Mouse (Mus musculus): ENCODE measurements around the gene H1foo. TPM values are rescaled to one million over a fixed set of nuclear protein-coding genes. Genes with fewer than 3 reads are reported as not detected.

Gene H1foo
- not detected in 2 replicates for polyA plus RNA-seq (2012; rRNA removed)

DNA sequence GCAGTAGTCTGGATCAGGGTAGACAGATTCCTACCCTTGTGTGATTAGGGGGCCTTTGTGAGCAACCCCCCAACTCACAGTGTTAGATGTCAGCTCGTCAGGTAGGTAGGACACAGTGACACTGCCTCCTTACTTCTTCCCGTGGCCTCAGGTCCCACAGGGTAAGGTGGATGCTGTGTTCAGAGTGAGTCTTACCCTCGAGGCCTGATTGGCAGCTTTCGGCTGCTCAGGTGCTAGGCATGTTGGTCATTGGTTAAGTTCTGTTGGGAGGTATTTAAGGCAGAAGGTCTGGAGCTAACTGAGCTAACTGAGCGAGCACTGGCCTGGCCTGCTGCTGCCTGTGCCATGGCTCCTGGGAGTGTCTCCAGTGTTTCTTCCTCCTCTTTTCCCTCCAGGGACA lies at the start of gene H1foo:
Gene H1foo (plus strand): TSS at position 301 of the 400 bp plus-strand sequence.
- DNase-seq (ENCODE audit: low read depth): no peak
- no peak for TF ChIP-seq POLR2A (IDR thresholded peaks at IDR 0.05; ENCODE audit: borderline replicate concordance, extremely low read depth, insufficient read depth, insufficient read length, poor library complexity, severe bottlenecking)
- no peak for TF ChIP-seq CTCF (IDR thresholded peaks at IDR 0.05; ENCODE audit: borderline replicate concordance, extremely low read depth, insufficient read depth, insufficient read length)

DNA sequence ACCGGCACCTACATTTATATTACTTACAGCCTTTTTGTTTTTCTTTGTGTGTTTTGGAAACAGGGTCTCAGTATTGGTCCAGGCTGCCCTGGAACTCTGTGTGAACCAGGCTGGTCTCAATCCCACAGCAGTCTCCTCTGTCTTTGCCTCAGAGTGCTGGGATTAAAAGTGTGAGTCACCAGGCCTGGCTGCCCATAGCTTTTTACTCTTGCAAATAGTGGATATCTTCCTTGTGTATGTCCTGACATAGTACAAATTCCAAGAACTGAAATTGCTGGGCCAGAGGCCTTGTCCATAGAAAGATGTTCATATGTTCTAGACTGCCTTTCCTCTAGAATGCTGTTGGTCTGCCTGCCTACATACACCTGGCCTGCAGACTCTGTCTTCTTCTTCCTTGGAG lies 48.4 kb upstream of the H1foo start:
- no peak for DNase-seq (ENCODE audit: low read depth)
- TF ChIP-seq POLR2A (IDR thresholded peaks at IDR 0.05; ENCODE audit: borderline replicate concordance, extremely low read depth, insufficient read depth, insufficient read length, poor library complexity, severe bottlenecking) (no peak), CTCF (IDR thresholded peaks at IDR 0.05; ENCODE audit: borderline replicate concordance, extremely low read depth, insufficient read depth, insufficient read length) (no peak)

DNA sequence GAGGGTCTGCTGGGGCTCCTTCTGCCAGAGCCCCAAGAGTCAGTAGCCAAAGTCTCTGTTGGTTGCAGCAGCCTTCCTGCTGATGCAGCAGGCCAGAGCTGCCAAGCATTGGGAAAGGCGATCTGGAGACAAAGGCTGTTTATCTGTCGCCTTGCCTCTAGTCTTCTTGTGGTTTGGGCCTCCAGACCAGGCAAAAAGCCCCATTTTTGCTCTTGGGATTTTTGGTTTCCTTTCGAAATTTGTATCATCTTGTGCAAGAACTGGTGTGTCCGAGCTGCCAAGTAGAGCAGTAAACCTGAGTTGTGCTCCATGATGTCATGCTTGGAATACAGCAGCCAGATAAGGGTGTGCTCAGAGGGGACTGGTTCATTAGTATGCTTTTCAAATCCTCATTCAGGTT lies 47.6 kb upstream of the H1foo start:
- DNase-seq (ENCODE audit: low read depth): no peak

DNA sequence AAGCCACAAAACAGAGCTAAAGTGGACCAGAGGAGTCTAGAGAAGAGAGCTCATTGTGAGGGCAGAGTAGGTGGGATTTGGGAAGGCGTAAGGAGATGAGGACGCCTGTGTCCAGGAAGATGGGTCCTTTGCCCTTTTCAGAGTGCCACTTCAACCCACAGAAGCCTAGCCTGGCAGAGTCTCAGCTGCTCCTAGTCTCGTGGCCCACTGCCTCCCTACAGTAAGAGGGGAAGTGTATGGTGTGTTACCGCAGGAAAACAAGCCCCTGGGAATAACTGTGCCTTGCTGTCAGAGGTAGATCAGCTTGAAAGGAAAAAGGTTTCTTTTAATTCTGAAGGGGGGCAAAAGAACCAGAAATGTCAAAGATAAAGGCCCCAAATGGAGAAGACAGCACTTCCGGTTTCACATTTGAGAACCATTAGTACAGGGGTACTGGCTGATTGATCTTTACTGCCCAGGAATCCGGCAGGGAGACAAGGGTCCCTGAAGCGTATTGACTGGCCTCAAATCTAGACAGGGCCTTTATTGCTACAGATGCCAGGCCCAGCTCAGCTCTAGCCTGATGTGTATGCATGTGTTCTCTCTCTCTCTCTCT lies 46.7 kb upstream of the H1foo start:
- TF ChIP-seq POLR2A (IDR thresholded peaks at IDR 0.05; ENCODE audit: borderline replicate concordance, extremely low read depth, insufficient read depth, insufficient read length, poor library complexity, severe bottlenecking) (no peak), CTCF (IDR thresholded peaks at IDR 0.05; ENCODE audit: borderline replicate concordance, extremely low read depth, insufficient read depth, insufficient read length) (no peak)
- DNase-seq (ENCODE audit: low read depth): no peak

More for the DNA sequence above, 47.6 kb upstream of the H1foo start:
- TF ChIP-seq POLR2A (IDR thresholded peaks at IDR 0.05; ENCODE audit: borderline replicate concordance, extremely low read depth, insufficient read depth, insufficient read length, poor library complexity, severe bottlenecking): no peak
- no peak for TF ChIP-seq CTCF (IDR thresholded peaks at IDR 0.05; ENCODE audit: borderline replicate concordance, extremely low read depth, insufficient read depth, insufficient read length)

DNA sequence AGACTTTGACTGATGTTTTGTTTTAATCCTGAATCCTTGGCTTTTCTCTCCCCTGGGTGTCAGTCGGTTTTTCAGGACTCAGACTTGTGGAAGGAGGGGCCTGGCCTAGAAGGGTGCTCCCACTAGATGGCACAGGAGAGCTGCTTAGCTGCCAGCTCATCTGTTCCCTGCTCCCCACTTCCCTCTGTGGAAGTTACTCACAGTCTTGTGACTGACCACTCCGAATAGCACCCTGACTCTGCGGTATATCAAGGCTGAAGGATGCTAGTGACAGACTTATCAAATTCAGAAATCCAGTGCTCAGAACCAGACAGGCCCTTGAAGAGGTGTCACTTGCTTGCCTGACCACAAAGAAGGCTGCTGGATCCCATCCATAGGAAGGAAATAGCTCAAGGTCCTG lies 43.7 kb upstream of the H1foo start:
- no peak for TF ChIP-seq POLR2A (IDR thresholded peaks at IDR 0.05; ENCODE audit: borderline replicate concordance, extremely low read depth, insufficient read depth, insufficient read length, poor library complexity, severe bottlenecking)
- peak; percentile 87 for TF ChIP-seq CTCF (IDR thresholded peaks at IDR 0.05; ENCODE audit: borderline replicate concordance, extremely low read depth, insufficient read depth, insufficient read length)
- peak; percentile 83 for DNase-seq (ENCODE audit: low read depth)

DNA sequence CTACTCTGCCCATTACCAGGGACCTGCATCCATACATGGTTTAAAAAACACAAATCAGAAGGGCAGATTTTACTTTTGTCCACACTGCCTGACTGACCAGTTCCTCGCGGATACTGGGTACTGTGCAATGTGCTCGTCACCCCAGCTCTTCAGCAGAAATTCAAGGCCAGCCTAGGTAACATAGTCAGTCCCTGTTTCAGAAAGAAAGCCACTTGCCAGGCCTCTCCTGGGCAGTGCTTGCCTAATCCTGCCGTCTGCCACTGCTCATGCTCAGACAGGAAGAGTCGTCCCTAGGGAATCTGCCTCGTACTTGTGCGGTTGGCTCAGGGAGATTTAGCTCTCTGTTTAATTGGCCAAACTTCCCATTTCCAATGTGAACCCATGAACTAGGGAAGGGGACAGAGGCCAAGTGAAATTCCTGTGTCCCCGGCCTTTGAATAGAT lies 43.2 kb upstream of the H1foo start:
- TF ChIP-seq CTCF (IDR thresholded peaks at IDR 0.05; ENCODE audit: borderline replicate concordance, extremely low read depth, insufficient read depth, insufficient read length) (no peak), POLR2A (IDR thresholded peaks at IDR 0.05; ENCODE audit: borderline replicate concordance, extremely low read depth, insufficient read depth, insufficient read length, poor library complexity, severe bottlenecking) (no peak)
- peak; percentile 56 for DNase-seq (ENCODE audit: low read depth)

DNA sequence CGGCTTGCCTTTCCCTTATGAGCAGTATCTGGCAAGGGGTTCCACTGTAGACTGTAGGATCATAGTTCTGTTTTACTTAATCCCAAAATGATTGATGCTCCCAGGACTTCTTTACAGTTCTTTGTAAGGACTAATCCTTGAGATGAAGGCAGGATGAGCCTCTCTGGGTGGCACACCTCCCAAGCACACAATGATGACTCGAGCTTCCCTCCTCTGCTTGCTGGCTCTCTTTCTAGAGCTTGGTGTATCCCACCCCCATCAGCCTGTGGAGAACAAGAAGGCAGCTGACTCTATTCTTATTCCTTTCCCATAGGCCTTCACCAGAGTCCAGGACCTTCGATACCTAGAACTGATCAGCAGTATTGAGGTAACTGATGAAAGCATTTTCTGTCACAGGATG lies 42.2 kb upstream of the H1foo start:
- no peak for TF ChIP-seq POLR2A (IDR thresholded peaks at IDR 0.05; ENCODE audit: borderline replicate concordance, extremely low read depth, insufficient read depth, insufficient read length, poor library complexity, severe bottlenecking)
- DNase-seq (ENCODE audit: low read depth): no peak

DNA sequence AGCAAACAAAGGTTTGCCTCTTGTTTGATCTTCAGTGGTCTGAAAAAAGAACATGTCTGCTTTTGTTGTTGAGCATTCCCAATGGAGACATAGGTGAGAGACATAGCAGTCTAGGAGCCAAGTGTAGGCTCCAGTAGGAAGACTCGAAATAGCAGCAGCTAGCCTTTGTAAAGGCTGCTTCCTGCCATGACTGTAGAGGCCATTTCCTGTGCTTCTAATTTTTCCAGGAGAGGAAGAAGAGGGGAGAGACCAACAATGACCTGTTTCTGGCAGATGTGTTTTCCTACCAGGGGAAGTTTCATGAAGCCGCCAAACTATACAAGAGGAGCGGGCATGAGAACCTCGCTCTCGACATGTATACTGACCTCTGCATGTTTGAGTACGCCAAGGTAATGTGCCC lies 39.2 kb upstream of the H1foo start:
- DNase-seq (ENCODE audit: low read depth): no peak
- no peak for TF ChIP-seq POLR2A (IDR thresholded peaks at IDR 0.05; ENCODE audit: borderline replicate concordance, extremely low read depth, insufficient read depth, insufficient read length, poor library complexity, severe bottlenecking)
- TF ChIP-seq CTCF (IDR thresholded peaks at IDR 0.05; ENCODE audit: borderline replicate concordance, extremely low read depth, insufficient read depth, insufficient read length): no peak

DNA sequence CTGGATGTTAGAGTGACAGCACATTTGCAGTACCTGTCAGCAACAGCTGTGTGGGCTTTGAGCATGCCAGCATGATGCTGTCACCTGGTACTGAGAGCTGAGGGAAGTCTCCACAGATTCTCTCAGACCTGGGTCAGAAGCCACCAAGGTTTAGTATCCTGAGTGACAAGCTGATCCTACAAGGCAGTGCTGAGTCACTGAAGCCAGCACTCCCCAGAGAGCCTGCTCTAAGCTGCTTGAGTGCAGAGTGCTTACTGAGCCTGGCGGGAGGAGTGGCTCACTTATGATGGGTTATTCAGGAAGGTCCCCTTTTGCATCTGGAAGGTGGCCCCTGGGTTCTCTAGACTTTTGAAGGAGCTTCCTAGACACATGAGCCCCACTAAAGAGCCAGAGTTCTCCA lies 38.3 kb upstream of the H1foo start:
- DNase-seq (ENCODE audit: low read depth): no peak
- no peak for TF ChIP-seq CTCF (IDR thresholded peaks at IDR 0.05; ENCODE audit: borderline replicate concordance, extremely low read depth, insufficient read depth, insufficient read length)
- TF ChIP-seq POLR2A (IDR thresholded peaks at IDR 0.05; ENCODE audit: borderline replicate concordance, extremely low read depth, insufficient read depth, insufficient read length, poor library complexity, severe bottlenecking): no peak

DNA sequence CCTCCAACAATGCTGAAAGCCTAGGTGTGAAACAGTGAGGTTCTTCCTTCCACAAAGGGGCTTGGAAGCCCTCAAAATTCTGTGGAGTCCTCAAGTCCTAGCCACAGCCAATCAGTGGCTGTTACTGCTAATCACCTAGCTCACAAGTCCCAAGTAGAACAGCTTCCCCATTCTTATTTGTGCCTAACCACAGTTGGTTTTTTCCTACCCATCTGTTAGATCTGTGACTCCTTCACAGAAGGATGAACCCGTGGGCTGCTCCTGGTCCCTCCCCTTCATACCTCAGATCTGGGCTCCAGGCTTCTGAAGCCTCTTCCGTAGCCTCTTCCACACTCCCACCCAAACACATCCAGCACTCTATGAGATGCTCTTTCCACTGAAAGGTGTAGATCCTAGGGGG lies 37.9 kb upstream of the H1foo start:
- no peak for DNase-seq (ENCODE audit: low read depth)
- TF ChIP-seq CTCF (IDR thresholded peaks at IDR 0.05; ENCODE audit: borderline replicate concordance, extremely low read depth, insufficient read depth, insufficient read length): no peak
- TF ChIP-seq POLR2A (IDR thresholded peaks at IDR 0.05; ENCODE audit: borderline replicate concordance, extremely low read depth, insufficient read depth, insufficient read length, poor library complexity, severe bottlenecking): no peak

DNA sequence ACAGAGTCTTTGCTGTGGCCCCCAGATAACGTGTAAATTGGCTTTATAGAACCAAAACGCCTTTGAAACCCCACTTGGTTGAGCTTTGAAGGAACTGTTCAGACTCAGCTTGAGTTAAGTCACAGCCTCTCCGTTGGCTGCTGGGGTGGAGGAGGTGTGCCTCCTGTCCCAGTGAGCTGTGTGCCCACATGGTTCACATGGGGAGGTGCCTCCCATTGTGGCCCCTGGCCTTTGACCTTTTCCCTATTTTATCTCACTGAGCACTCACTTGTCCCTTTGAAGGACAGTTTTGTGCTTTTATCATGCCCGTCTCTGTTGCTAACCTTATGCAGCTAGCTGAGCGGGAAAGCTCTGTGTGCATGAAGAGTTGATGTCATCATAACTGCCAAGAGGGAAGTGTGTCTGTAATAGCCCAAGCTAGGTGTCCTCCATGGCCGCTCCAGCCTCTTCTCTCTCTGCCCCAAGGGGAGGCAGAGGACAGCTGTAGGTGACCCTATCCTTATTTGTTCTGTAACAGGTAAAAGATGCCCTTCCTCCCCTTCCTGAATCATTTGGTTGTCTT lies 36.2 kb upstream of the H1foo start:
- DNase-seq (ENCODE audit: low read depth): no peak
- TF ChIP-seq POLR2A (IDR thresholded peaks at IDR 0.05; ENCODE audit: borderline replicate concordance, extremely low read depth, insufficient read depth, insufficient read length, poor library complexity, severe bottlenecking) (no peak), CTCF (IDR thresholded peaks at IDR 0.05; ENCODE audit: borderline replicate concordance, extremely low read depth, insufficient read depth, insufficient read length) (no peak)

DNA sequence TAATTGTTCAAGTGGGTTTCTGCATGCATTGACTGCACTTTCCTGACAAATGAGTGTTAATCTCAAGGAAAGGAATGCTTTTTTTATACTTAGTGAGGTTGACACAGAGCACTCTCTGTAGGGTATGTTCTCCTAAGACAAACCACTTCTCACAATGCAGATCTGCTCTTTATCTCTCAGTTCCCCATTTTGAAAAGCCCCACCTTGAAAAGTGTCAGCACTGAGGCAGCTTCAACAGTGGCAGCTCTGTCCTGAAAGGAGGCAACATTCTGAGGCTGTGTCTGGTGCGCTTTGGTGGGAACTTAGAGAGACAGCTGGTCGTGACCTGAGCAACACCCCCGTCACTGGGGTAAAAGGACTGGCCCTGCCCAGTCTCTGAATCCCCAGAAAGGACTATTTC lies 35.7 kb upstream of the H1foo start:
- no peak for TF ChIP-seq CTCF (IDR thresholded peaks at IDR 0.05; ENCODE audit: borderline replicate concordance, extremely low read depth, insufficient read depth, insufficient read length)
- no peak for TF ChIP-seq POLR2A (IDR thresholded peaks at IDR 0.05; ENCODE audit: borderline replicate concordance, extremely low read depth, insufficient read depth, insufficient read length, poor library complexity, severe bottlenecking)
- DNase-seq (ENCODE audit: low read depth): no peak
